Mouse (Mus musculus): ENCODE measurements at regions not wholly inside any gene's neighbourhood (a gene's known extent, or its start where the extent isn't known, plus 50 kb on each side); places are given as distances from the start of the nearest gene placed in this dataset.
A peak's percentile ranks its signal among the peaks of the same experiment; 100 is the strongest.

DNA sequence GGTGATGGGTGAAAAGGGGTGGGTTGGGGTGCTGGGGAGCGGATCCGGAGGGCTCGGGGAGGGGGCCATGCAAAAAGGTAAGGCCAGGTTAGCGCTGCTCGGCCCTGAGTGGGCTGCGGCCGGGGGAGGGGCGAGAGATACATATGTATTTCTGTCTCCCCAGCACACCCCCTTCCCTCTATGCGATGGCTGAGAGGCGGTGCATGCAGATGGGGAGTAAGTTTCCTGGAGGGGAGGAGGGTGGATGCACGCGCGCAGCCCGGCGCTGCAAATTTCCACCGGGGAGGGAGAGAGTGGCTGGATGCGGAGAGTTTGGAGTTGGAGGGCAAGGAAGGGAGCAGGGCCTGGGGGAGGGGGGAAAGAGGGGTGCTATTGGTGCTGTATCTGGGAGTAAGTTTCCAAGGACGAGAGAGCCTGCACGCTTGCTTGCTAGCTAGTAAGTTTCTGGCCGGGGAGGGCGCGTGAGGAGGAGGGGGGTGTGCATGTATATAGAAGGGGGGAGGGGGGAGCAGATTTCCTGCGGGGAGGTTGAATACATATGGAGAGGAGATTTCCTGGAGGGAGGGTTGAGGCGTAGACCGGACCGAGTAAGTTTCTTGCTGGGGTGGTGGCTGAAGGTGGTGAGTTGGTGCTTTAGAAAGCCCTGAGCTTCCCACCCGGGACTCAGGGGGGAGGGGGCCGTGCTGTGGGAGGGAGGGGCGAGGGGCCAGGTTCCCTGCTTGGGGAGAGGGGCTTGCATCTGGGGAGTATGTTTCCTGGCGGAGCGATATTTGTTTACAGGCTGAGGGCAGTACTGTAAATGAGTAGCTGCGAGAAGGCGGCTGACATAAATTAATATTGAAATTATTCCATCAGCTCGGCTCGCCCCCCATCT, 130.8 kb upstream of the Ubr2 start:
- DNase-seq (ENCODE audit: low read depth): peak; percentile 77

GRCm38 (mm10) chr17:47140241-47140968, 130.0 kb upstream of the Ubr2 start:
- DNase-seq (ENCODE audit: low read depth): peak; percentile 76

DNA sequence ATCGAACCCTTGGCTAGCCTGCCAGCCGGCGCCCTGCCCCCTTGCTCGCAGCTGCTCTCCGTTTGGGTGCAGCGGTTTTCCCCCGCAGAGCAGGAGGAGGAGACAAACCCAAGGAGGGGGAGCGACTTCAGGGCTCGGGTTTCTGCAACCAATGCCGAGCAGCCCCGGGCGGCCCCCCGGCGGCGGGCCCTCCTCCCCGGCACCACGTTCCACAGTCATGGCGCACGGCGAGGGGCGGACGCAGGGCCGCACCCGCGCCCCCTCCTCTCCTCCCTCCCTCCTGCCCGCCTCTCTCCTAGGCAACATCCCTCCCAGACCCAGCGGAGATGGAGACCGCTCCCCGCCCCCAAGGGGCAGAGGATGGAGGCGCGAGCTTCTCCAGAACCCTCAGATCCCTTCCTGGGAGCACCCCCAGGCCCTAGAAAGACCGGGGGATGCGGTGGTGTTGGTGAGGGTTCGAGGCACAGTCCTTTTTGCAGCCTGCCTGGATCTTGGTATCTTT, 129.4 kb upstream of the Ubr2 start:
- DNase-seq (ENCODE audit: low read depth): peak; percentile 93

DNA sequence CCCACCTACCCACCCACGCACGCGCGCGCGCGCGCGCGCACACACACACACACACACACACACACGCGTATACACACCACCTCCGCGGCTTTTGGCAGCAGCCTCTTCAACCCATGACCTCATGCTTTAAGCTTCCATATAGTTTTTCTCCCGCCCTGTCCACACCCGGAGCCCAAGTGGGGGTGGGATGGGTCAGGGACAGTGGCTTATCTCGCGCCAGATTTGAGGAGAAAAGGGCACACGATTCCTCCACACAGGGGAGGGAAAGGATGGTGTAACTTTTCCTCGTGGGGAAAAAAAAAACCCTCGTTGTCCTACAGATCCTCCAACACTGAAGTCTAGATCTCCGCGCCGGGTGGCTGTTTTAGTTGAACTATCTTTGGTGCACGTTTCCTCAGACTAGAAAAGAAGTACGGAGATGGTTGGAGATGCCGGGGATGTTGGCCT, 128.8 kb upstream of the Ubr2 start:
- no peak for DNase-seq (ENCODE audit: low read depth)

DNA sequence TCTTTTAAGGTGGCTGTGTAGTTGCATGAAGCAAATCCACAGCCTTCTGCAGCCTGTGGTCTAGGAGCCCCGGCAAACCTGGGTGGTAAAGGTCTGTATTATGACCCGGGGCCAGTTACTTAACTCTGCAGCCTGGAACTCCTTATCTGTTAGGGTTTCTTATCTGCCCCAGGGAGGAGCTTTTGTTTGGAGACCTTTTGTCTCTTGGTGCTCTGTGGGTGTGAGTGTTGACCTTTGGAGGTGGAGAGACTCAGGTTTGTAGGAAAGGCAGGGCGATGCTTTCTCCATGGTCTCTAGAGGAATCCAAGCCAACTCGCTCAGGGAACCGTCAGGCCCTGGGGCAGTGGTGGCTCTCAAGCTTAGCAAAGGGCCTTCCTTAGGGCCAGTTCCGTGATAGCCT, 127.8 kb upstream of the Ubr2 start:
- DNase-seq (ENCODE audit: low read depth): no peak

GRCm38 (mm10) chr17:47135391-47135790, 125.0 kb upstream of the Ubr2 start:
- no peak for DNase-seq (ENCODE audit: low read depth)

DNA sequence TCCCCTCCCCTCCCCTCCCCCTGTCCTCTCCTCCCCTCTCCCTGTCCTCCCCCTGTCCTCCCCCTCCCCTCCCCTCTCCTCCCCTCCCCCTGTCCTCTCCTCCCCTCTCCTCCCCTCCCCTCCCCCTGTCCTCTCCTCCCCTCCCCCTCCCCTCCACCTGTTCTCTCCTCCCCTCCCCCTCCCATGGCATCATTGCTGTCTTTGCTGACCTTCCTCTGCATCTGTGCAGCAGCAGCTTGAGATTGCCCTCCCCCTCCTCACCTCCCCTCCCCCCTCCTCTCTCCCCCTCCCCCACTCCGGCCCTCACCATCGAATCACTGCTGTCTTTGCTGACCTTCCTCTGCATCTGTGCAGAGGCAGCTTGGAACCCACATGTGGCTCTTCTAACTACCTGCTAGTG, 123.4 kb upstream of the Ubr2 start:
- DNase-seq (ENCODE audit: low read depth): no peak

DNA sequence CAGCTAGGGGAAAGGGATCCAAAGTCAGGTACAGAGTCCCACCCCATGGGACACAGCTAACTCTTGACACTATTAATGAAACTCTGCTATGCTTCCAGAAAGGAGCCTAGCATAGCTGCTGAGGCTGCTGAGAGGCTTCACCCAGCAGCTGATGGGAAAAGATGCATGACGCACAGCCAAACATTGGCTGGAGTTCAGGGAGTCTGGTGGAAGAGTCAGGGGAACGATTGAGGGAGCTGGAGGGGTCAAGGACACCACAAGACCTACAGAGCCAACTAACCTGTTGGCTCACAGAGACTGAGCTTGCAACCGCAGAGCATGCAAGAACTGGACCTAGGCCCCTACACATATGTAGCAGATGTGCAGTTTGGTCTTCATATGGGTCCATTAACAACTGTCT, 117.2 kb upstream of the Ubr2 start:
- DNase-seq (ENCODE audit: low read depth): no peak

- no peak for DNase-seq (ENCODE audit: low read depth)
Observed at GRCm38 (mm10) chr17:47123576-47123975, 113.2 kb upstream of the Ubr2 start.

GRCm38 (mm10) chr17:47122221-47122620, 111.9 kb upstream of the Ubr2 start:
- no peak for DNase-seq (ENCODE audit: low read depth)

DNA sequence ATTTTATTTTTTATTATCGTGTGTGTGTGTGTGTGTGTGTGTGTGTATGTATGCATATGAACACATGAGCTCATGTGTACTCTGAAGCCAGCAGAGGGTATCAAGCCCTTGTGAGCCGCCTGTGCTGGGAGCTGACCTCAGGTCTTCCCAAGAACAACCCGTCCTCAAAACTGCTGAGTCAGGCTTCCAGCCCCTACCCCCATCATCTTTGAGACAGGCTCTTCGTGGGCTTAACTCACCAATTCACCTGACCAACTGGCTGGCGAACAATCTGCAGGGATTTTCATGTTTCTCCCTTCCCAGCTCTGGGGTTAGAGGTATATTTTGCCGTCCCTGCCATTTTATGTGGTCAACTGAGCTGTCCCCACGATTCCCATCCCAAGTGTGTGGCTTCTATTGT, 107.7 kb upstream of the Ubr2 start:
- DNase-seq (ENCODE audit: low read depth): no peak

DNA sequence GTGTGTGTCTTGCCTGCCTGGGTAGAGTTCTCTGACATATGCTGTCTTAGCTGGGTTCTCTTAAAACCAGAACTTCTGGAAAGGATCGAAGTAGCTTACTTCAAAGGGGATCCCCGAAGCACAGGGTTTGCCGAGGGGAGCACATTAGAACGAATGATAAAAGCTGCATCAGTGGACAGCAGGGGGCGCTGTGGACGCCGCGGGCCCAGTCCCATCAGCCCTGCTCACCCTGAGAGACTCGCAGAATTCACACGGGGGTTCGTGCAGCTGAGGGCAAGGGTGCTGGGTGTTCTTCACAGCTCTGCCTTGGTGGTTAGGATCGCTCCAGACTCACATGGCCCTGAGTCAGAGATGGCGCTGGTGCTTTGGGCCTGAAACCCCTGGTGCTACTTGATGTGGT, 105.4 kb upstream of the Ubr2 start:
- peak; percentile 67 for DNase-seq (ENCODE audit: low read depth)

DNA sequence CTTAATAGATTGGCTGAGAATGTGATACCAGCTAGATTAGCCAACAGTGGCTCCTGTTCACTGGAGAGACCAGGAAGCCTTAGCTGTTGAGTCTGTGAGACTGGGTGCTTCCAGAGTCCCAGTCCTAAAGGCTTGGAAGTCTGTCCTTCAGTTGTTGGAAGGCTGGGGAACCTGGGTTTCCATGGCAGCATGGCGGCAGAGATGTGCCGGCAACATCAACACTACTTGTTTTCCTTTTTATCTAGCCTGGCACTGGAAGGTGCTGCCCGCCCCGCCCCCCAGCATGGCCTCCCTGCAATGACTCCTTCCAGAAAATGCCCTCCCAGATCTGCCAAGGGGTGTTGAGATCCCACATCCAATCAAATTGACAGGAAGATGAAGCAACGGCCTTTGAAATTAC, 104.8 kb upstream of the Ubr2 start:
- no peak for DNase-seq (ENCODE audit: low read depth)

- DNase-seq (ENCODE audit: low read depth): no peak
Observed at GRCm38 (mm10) chr17:47114736-47115135, 104.4 kb upstream of the Ubr2 start.

DNA sequence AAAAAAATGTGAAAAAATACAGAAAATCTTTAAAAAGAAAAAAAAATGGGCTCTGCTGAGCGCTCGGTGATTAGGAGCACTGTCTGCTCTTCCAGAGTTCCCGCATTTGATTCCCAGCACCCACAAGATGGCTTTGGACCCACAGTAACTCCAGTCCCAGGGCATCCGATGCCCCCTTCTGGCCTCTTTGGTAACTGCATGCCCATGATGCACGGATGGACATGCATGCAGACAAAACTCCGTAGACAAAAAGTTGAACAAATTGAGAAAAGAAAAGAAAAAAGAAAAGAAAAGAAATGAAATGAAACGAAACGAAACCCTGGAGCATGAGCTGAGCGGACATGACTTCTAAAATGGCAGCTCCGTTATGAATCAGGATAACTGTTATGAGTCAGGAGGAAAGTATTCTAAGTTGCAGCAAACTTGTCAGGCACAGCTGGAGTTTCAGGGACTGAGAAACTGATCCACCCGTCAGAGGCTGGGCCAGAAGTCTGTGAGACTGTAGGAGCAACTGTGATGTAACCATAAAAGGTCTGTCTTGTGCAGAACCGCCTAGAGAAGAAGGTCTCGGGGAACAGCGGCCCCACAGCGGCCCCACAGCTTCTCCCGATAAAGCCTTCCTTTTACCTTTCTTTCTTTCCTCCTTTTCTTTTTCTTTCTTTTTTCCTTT, 102.3 kb upstream of the Ubr2 start:
- DNase-seq (ENCODE audit: low read depth): peak; percentile 17

DNA sequence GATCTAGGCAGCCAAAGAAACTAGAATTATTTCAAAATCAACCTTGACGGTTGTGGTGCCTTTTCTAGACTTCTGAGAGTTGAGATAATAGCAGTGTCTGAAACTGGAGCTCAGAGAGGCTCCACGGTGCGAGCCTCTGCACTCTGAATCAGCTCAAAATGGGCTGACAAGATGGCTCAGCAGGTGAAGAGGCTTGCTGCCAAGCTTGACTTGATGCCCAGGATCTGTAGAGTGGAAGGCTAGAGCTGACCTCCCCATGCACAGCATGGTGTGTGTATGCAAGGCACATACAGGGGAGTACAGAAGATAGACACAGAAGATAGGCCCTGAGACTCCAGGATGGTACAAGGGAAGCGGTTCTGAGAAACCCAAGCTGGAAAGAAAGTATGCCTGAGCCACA, 100.5 kb upstream of the Ubr2 start:
- DNase-seq (ENCODE audit: low read depth): no peak

DNA sequence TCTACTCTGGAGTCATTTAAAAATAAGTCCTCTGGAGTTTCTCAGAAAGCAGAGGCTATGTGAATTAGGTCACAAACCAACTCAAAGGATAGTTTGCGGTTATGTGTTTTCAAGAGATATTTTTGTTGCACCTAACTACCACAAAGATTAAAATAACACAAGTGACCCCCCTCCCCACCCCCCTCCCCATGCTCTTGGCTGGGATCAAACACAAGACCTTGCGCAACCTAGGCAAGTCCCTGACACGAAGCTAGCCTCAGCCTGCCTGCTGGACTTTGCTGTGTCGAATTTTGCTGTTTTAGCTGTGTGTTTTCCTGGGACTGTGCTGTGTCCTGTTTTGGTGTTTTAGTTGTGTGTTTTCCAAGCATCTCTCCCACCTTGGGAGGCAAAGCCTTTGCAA, 94.0 kb upstream of the Ubr2 start:
- no peak for DNase-seq (ENCODE audit: low read depth)

DNA sequence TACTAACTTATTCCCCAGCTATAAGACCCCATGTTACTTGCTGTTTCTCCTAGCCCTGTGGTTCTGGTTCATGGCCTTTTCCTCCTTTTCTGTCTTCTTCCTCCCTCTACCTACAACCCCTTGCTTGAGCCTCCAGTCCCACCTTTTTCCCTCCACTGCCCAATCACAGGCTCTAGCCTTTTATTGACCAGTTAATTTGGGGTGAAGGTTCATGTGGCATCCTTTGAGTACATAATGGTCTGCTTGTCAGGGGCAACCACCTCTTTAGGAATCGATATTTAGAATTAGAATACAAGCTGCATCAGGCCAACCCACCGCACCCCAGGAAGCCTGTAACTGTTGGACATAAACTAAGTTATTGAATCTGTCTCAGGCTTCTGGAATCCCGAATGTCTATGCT, 84.8 kb upstream of the Ubr2 start:
- DNase-seq (ENCODE audit: low read depth): no peak

- no peak for DNase-seq (ENCODE audit: low read depth)
Observed at GRCm38 (mm10) chr17:47092076-47092475, 81.7 kb upstream of the Ubr2 start.

GRCm38 (mm10) chr17:47089769-47090168, 79.4 kb upstream of the Ubr2 start:
- peak; percentile 49 for DNase-seq (ENCODE audit: low read depth)

DNA sequence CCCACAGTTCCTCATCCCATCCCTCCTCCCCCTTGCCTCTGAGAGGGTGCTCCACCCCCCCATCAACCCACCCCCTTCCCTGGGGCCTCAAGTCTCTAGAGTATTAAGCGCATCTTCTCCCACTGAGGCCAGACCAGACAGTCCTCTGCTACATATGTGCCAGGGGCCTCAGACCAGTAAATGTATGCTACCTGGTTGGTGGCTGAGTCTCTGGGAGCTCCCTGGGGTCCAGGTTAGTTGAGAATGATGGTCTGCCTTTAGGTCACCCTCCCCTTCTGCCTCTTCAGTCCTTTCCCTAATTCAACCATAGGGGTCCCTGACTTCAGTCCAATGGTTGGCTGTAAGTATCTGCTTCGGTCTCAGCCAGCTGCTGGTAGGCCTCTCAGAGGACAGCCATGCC, 58.9 kb upstream of the Ubr2 start:
- DNase-seq (ENCODE audit: low read depth): no peak

GRCm38 (mm10) chr17:47065307-47065901, 55.0 kb upstream of the Ubr2 start:
- no peak for DNase-seq (ENCODE audit: low read depth)

Data from naive thymus-derived CD4-positive, alpha-beta T cell, adult 2 months (primary cell).